ENCODE assay signal across 13 mouse cellular contexts in genomic region chr17:64045326-64045725, GRCm38 (mm10).
A peak's percentile ranks its signal among the peaks of the same experiment; 100 is the strongest.
DNase-seq lines count a peak whose midpoint lies in the region; ATAC-seq and TF ChIP-seq lines count a peak whose summit lies in the region.
"Had no signal": no experiment of that assay in that cellular context is flagged by ENCODE, and none has a peak within 500 bp of the region (broad histone marks: within the 10 kb centered on the region; RNA-seq: fewer than 3 reads in every experiment).

No protein-coding gene starts in this region.

- H3K4me1 ChIP-seq in limb, embryonic 13.5 days, result no peaks in the 10 kb centered on the region; the same call in 1 of the 2 replicates
- peaks cover 3% of the 10 kb centered on the region; the same call in 1 of the 2 replicates for H3K4me1 ChIP-seq in limb, embryonic 10.5 days
- no peaks in the 10 kb centered on the region for H3K4me1 ChIP-seq in forebrain, postnatal 0 days (ENCODE audit: insufficient read depth)

- no peak for TF ChIP-seq CTCF in forebrain, postnatal 0 days (IDR thresholded peaks at IDR 0.05; ENCODE audit: low read depth)

- H3K9me3 ChIP-seq in limb, embryonic 13.5 days, result no peaks in the 10 kb centered on the region
- H3K9me3 ChIP-seq in limb, embryonic 10.5 days (replicated peaks), result no peaks in the 10 kb centered on the region
- H3K9me3 ChIP-seq in forebrain, postnatal 0 days (ENCODE audit: low read length), result no peaks in the 10 kb centered on the region
- H3K9me3 ChIP-seq: midbrain, embryonic 12.5 days had no signal

- DNase-seq in limb, embryonic 10.5 days (ENCODE audit: low spot score), result no peak
- peak; percentile 9 for DNase-seq in forebrain, postnatal 0 days
- peak; percentile 27 to 67 for DNase-seq in layer of hippocampus, postnatal 14 days (ENCODE audit: low spot score in 2 of 2)
- peak; percentile 32 for DNase-seq in retina, postnatal 1 day
- DNase-seq in urinary bladder, postnatal 14 days (ENCODE audit: low spot score), result no peak
- no peak for DNase-seq in urinary bladder, adult 18-20 months (ENCODE audit: low spot score in 2 of 2)
- DNase-seq: gastrocnemius, postnatal 25 days; kidney, adult 2 months; spleen, adult 18-20 months had no signal

- WGBS in limb, embryonic 13.5 days, result 68% methylated on average over 7 of the region's 7 CpGs
- 80% methylated on average over 7 of the region's 7 CpGs for WGBS in limb, embryonic 10.5 days
- WGBS in forebrain, postnatal 0 days, result 51% methylated on average over 7 of the region's 7 CpGs

- ATAC-seq in limb, embryonic 13.5 days (ENCODE audit: low FRiP score, low read depth), result peak; percentile 54; the same call in 1 of the 2 replicates
- ATAC-seq in forebrain, postnatal 0 days, result peak; percentile 51
- no peak for ATAC-seq in megakaryocyte progenitor cell, adult 5-6 weeks (replicated peaks; ENCODE audit: poor library complexity)

- H3K9ac ChIP-seq in limb, embryonic 13.5 days, result no peak overlapping the region
- no peak overlapping the region for H3K9ac ChIP-seq in forebrain, postnatal 0 days
- H3K9ac ChIP-seq: liver, embryonic 14.5 days; midbrain, embryonic 12.5 days had no signal

- no peaks in the 10 kb centered on the region for H3K36me3 ChIP-seq in limb, embryonic 13.5 days
- H3K36me3 ChIP-seq in limb, embryonic 10.5 days, result no peaks in the 10 kb centered on the region
- H3K36me3 ChIP-seq in forebrain, postnatal 0 days (ENCODE audit: insufficient read depth), result no peaks in the 10 kb centered on the region
- H3K36me3 ChIP-seq: midbrain, embryonic 12.5 days had no signal

- no peak overlapping the region for H3K4me3 ChIP-seq in limb, embryonic 13.5 days
- no peak overlapping the region for H3K4me3 ChIP-seq in limb, embryonic 10.5 days
- H3K4me3 ChIP-seq in forebrain, postnatal 0 days (ENCODE audit: low read depth, low read length), result no peak overlapping the region
- H3K4me3 ChIP-seq: midbrain, embryonic 12.5 days had no signal

- H3K4me2 ChIP-seq in limb, embryonic 13.5 days (replicated peaks), result no peak overlapping the region
- H3K4me2 ChIP-seq in forebrain, postnatal 0 days (ENCODE audit: low read depth), result no peak overlapping the region
- H3K4me2 ChIP-seq: midbrain, embryonic 12.5 days had no signal

- H3K27ac ChIP-seq in limb, embryonic 13.5 days, result no peak overlapping the region
- H3K27ac ChIP-seq in limb, embryonic 10.5 days, result no peak overlapping the region
- H3K27ac ChIP-seq in forebrain, postnatal 0 days (ENCODE audit: low read depth, low read length), result no peak overlapping the region
- H3K27ac ChIP-seq: liver, embryonic 14.5 days; midbrain, embryonic 12.5 days had no signal

- no peaks in the 10 kb centered on the region for H3K27me3 ChIP-seq in limb, embryonic 13.5 days
- H3K27me3 ChIP-seq in limb, embryonic 10.5 days (ENCODE audit: low read depth, poor library complexity, severe bottlenecking), result no peaks in the 10 kb centered on the region
- H3K27me3 ChIP-seq in forebrain, postnatal 0 days (ENCODE audit: insufficient read depth, low read length), result no peaks in the 10 kb centered on the region
- H3K27me3 ChIP-seq: midbrain, embryonic 12.5 days had no signal

Comparison
In these comparisons a context has a peak if more than half of its experiments do, and no peak if none do; other contexts are left out.
1. DNase-seq: peak in forebrain, postnatal 0 days (single experiment), layer of hippocampus, postnatal 14 days (2 of 2) and retina, postnatal 1 day (single experiment); none in limb, embryonic 10.5 days (single experiment), urinary bladder, postnatal 14 days (single experiment) and urinary bladder, adult 18-20 months (0 of 2).